Mouse (Mus musculus): ENCODE data around the gene Pank2. TPM values are rescaled to one million over a fixed set of nuclear protein-coding genes. Genes with fewer than 3 reads are reported as not detected.

The Pank2 gene
- total RNA-seq, 2 experiments from 2014 or later: 56.5 to 60.2 TPM

DNA sequence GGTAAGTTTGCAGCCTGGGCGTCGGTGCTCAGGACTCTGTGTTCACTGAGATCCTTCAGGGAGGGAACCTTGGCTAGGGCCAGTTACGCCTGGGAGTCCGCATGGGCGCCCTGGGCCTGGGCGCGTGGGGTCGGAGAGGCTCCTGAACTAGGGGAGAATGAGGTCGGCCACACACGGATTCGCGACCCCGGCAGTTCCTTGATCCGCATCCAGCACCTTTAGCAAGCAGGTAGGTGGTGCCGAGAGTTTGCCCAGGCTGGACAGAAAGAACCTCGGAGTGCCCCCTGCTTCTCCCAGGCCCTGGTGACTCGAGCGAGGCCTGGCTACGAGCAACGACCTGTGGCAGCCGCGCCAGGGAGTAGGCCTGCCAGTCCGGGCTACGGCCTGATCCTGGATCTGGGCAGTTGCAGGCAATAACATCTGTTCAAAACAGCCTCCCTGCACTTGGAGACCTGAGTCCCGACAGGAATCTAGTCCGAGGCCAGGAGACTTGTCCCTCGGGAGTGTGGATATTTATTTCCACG, 28.1 kb upstream of the Pank2 start:
- peak overlapping the region; percentile 87 for H3K27ac ChIP-seq
- DNase-seq (ENCODE audit: low spot score in 2 of 2): no peak
- peak overlapping the region; percentile 64 for H3K4me3 ChIP-seq
- TF ChIP-seq CTCF (conservative IDR thresholded peaks at IDR 0.05): no peak

DNA sequence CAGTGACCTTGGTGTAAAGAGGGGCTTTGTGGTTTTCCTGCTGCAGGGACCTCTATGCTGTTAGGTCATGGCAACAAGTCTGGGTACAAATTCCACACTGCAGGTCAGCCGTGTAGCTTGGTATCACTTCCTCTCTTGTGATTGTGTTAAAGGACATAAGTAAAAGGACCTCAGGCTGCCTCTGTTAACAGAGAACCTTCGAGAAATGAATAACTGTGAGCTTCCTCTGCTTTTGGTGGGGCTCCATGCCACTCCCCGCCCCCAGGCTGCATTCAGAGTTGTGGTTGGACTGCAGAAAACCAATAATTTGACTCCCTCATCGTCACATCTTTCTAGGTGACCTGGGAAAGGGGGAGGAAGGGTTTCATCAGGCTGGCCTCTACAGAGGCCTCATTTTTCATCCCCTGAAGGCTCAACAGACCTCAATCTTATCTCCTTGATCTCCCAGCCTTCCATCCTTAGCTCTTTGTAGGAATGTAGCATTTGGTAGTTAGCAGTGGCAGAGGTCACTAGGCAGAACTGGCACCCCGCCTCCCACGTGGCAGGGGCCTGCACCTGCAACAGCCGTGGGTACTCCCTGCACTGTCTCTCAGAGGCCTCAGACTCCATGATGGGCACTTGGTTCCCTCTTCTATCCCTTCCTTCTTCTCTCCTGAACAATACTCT, 27.2 kb upstream of the Pank2 start:
- no peak overlapping the region for H3K4me3 ChIP-seq
- no peak for TF ChIP-seq CTCF (conservative IDR thresholded peaks at IDR 0.05)
- no peak overlapping the region for H3K27ac ChIP-seq
- no peak for DNase-seq (ENCODE audit: low spot score in 2 of 2)

DNA sequence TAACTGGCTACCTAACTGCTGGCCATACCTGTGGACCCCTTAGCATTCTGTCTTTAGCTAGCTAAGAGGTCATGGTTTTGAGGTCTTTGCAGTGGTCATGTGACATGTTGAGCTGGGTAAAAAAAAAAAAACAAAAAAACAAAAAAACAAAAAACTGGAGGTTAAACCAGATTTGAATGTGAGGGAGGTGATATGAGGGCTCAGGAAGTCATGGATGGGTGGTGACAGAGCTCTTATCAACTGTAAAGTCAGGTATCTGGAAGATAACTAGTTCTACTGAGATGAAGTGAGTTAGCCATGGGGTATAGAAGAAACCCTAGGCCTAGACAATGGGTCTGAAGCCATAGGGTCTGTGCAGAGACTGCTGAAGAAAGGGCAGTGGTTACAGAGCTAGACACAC, 20.1 kb upstream of the Pank2 start:
- no peak for DNase-seq (ENCODE audit: low spot score in 2 of 2)
- no peak for TF ChIP-seq CTCF (conservative IDR thresholded peaks at IDR 0.05)
- H3K4me3 ChIP-seq: no peak overlapping the region
- no peak overlapping the region for H3K27ac ChIP-seq

DNA sequence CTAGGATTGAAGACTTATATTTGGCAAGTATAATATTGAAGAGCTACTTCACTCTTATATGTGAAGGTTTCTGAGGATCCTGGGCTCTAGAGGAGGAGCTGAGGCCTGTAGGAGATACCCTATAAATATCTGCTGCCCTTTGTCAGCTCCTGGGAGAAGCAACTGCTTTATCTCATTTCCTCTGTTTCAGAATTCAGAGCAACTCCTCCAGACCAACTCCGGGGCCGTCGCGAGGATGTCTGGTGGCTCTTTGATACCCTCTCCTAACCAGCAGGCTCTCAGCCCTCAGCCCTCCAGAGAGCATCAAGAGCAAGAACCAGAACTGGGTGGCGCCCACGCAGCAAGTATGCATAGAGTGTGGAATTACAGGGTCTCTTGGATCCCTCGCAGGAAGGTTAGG, 19.4 kb upstream of the Pank2 start:
- Histone ChIP-seq H3K27ac (no peak overlapping the region), H3K4me3 (no peak overlapping the region)
- TF ChIP-seq CTCF (conservative IDR thresholded peaks at IDR 0.05): no peak
- no peak for DNase-seq (ENCODE audit: low spot score in 2 of 2)

DNA sequence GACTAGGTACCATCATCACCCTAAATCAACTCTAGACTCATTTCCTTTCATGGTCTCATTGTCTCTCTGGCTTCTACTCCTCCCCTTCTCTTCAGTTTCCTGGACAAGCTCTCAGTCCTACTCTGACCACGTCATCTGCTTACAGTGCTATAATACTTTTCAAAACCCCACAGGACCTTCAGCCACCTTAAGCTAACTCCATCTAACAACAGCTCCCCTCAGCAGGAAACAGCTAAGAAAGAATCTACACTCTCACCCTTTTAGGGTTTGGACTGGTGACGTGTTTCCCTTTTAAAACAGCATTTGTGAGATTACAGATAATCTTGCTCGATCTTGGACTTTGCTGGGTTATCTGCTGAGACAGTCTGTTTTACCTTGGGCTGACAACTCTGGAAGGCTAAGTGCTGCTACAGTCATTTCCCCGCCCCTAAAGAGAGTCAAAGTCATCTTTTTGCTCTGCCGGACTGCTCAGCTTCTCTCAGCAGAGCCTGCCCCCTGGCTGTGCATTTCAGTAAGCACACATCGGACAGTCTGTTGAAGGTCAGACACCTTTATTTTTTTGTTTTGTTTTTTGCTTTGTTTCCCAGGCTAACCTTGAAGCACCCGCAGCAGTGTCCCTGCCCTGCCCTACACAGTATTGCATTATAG, 8.5 kb upstream of the Pank2 start:
- TF ChIP-seq CTCF (conservative IDR thresholded peaks at IDR 0.05): peak; percentile 81
- Histone ChIP-seq H3K27ac (no peak overlapping the region), H3K4me3 (no peak overlapping the region)
- peak in 1 of 2 experiments; percentile 38 for DNase-seq (ENCODE audit: low spot score in 2 of 2)

DNA sequence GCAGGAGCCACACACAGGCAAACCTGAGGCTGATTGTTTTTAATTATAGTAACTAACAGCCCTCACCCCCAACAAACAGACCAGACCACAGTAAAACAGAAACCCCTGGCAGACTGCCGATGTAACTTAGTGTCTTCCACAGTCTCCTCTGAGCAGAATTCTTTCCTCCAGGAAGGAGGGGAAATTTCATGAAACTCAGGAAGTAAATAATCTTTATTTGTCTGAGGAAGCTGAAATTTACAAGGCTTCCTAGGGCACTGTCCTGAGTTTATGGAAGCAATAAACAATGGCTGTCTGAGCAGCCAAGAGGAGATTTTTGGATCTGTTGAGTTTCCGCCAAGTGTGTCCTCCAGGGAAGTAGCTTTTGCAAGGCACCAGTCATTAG, 8.0 kb upstream of the Pank2 start:
- no peak for DNase-seq (ENCODE audit: low spot score in 2 of 2)
- Histone ChIP-seq H3K4me3 (no peak overlapping the region), H3K27ac (no peak overlapping the region)
- TF ChIP-seq CTCF (conservative IDR thresholded peaks at IDR 0.05): no peak

DNA sequence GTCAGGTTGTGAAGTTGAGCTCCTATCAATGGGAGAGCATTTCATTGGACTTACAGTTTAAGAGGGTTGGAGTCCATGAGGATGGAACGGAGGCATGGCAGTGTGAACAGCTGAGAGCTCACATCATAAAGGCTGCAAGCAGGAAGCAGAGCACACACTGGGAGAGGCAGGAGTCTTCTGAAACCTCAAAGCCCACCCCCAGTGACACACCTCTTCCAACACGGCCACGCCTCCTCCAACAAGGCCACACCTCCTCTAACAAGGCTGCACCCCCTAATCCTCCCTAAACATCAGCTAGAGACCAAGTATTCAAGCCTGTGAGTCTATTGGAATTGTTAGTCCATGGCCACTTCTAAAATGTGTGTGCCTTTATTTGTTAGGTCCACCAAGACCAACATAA, 6.6 kb upstream of the Pank2 start:
- TF ChIP-seq CTCF (conservative IDR thresholded peaks at IDR 0.05): no peak
- no peak overlapping the region for H3K4me3 ChIP-seq
- no peak overlapping the region for H3K27ac ChIP-seq
- DNase-seq (ENCODE audit: low spot score in 2 of 2): no peak

DNA sequence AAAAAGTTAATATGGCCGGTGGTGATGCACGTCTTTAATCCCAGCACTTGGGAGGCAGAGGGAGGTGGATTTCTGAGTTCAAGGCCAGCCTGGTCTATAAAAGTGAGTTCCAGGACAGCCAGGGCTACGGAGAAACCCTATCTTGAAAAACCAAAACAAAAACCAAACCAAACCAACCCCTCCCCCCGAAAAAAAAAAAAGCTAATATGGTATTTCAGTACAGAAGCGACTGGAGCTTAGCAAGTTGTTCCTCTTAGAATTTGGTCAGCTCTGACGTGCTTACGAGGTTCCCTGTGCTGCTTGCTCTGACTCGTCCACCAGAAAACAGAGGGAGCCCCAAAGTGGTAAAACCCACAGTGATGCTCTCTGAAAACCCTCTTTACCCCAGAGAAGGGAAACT, 3.6 kb upstream of the Pank2 start:
- no peak overlapping the region for H3K4me3 ChIP-seq
- H3K27ac ChIP-seq: no peak overlapping the region
- DNase-seq (ENCODE audit: low spot score in 2 of 2): no peak
- TF ChIP-seq CTCF (conservative IDR thresholded peaks at IDR 0.05): no peak

DNA sequence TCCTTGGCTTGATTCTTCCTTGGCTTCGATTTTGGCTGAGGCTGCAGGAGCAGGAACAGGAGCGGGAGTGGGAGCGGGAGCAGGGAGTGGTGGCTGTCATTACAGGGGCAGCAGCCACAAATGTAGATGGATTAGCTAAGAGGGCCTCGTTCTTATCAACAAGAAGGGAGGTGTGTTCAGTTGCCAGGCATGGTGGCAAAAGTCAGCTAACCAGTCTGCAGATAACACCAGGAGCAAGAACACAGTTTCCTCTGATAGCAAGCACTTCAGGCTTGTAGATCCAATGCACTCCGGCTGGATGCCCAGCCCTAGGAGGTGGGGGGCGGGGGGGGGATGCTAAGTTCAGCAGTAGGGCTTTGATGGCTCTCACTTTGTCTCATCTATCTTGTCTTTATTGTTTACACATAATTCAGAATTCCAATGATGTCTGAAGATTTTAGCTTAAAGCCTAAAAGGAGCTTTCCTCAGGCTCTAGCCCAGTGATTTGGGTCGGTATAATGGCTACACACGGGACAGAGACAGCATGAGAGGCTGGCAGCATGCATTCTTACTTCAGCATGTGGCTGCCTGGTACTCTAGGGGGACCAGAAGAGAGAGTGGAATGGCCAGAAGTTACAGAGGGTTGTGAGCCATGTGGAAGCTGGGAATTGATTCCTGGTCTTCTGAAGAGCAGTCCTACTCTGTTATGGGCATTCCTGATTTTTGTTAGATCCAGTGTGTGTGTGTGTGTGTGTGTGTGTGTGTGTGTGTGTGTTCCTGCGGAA, 1.6 kb upstream of the Pank2 start:
- no peak overlapping the region for H3K4me3 ChIP-seq
- no peak for DNase-seq (ENCODE audit: low spot score in 2 of 2)
- TF ChIP-seq CTCF (conservative IDR thresholded peaks at IDR 0.05): no peak
- H3K27ac ChIP-seq: no peak overlapping the region

DNA sequence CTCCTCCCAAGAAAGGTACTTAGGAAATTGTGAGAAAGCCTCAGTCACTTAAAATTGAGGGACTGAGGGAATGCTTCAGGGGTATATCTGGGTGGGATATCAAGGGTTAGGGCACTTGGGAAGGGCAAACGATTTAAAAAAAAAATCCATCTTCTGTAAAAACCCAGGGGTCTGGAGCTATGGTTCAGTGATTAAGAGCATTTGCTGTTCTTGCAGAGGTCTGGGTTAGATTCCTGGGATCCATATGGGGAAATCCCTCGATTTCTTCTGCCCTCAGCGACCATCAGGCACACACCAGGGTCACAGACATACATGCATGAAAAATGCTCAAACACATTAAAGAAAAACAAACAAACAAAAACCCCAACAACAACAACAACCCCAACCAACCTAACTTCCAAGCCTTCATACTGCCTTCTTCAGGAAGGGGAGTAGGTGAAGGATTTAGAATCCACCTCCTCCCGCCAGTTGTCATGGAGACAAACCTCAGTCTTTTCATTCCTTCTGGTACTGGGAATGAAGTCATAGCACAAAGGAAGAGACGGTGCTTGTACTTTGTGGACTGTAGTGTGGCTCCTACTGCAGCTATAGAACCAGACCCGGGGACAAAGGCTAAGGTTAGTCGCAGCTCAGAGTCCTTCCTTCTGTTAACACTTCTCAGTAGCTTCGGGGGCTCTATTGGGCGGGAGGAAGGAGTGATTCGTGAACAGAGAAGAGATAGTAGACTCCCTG, 648 bp upstream of the Pank2 start:
- no peak for TF ChIP-seq CTCF (conservative IDR thresholded peaks at IDR 0.05)
- H3K27ac ChIP-seq: peak overlapping the region; percentile 96
- DNase-seq (ENCODE audit: low spot score in 2 of 2): no peak
- H3K4me3 ChIP-seq: peak overlapping the region; percentile 63

DNA sequence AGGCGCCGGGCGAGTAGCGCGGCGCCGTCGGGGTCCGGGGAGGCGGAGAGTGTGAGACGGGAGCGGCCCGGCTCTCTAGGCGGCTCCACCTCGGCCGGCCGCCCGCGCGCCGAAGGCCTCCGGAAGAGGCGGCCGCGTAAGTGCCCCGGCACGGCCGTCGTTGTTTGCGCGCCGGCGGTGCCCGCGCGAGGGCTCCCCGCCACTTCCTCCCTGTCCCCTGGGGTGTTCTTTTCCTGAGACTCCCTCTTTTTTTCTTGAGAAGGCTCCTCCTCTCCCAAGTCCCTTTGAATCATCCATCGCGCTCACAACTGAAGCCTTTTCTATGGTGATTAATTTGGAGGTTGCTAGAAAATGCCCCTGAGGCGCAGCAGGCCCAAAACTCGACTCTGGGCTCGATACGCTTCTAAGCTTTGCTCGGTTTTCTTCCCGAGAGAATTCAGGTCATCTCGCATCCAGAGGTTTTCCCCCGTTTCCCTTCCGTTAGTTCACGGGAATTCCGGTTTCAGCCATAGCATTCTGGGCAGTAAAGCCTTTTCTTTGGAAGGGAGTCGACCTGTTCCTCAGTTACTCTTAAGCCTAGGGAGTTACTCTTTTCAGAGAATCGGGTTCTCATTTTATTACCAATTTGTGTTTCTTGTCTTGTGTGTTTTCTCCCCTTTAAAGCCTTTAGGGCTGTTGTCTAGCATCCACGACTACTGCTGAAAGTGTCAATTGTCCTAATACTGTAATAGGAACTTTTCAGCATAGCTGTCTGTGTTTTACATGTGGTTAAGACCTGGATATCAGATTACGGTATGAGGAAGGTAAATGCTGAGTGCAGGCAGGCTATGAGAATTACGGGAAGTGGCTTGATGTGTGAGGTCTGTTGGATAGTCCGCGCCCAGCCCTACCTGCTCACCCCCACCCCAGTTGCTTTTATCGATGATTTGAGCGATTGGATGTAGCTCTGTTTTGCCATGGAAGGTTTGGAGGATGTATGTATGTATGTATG, 680 bp downstream of the Pank2 start:
- Histone ChIP-seq H3K4me3 (peak overlapping the region; percentile 63), H3K27ac (peak overlapping the region; percentile 96)
- no peak for TF ChIP-seq CTCF (conservative IDR thresholded peaks at IDR 0.05)
- DNase-seq (ENCODE audit: low spot score in 2 of 2): peak in 1 of 2 experiments; percentile 41

DNA sequence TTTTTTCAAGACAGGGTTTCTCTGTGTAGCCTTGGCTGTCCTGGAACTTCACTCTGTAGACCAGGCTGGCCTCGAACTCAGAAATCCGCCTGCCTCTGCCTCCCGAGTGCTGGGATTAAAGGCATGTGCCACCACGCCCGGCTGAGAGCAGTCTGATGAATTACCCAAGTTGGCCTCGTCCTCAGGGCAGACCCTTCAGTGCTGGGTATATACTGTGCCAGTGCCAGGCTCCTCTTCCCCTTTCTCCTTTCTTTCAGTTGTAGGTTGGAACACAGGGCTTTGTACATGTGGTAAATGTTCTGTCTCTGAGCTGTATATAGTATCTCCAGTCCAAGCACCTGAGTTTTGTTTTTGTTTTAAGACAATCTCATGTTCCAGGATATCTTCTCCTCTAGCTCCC, 1.7 kb downstream of the Pank2 start:
- no peak for TF ChIP-seq CTCF (conservative IDR thresholded peaks at IDR 0.05)
- no peak for DNase-seq (ENCODE audit: low spot score in 2 of 2)
- H3K4me3 ChIP-seq: peak overlapping the region; percentile 63
- no peak overlapping the region for H3K27ac ChIP-seq

All from layer of hippocampus, adult 2 months (tissue).